Mouse (Mus musculus) liver, postnatal 0 days (tissue): ENCODE results near the gene Tmem222. TPM values are rescaled to one million over a fixed set of nuclear protein-coding genes. Genes with fewer than 3 reads are reported as not detected.

Source experiments
- ATAC-seq: fragments of 200-750 bp; cut with Nextera tagmentation; 2 replicates; pipeline ENCODE4 v1.8.0; 2017; ENCODE audit warnings: mild to moderate bottlenecking, moderate library complexity
- DNase-seq: peaks from one replicate; pipeline ENCODE4 v3.0.0-alpha.2; 2016
- H3K27ac ChIP-seq: fragments of 300-500 bp; sonication (generic); 2 replicates; pipeline ENCODE4 v1.5.1; 2014; ENCODE audit warnings: antibody characterized with exemption, moderate library complexity, mild to moderate bottlenecking, low read depth
- H3K27me3 ChIP-seq: fragments of 300-500 bp; sonication (generic); 2 replicates; pipeline ENCODE4 v1.6.1; 2014; ENCODE audit warnings: low read length, control low read depth, mixed read lengths; ENCODE audit not compliant: insufficient read depth
- H3K36me3 ChIP-seq: fragments of 300-500 bp; sonication (generic); replicated peaks from 2 replicates; pipeline ENCODE4 v1.6.1; 2014; ENCODE audit warnings: mild to moderate bottlenecking, control low read depth, low read length, moderate library complexity, mixed read lengths; ENCODE audit not compliant: insufficient read depth
- H3K4me1 ChIP-seq: fragments of 300-500 bp; sonication (generic); 2 replicates; pipeline ENCODE4 v1.6.1; 2014; ENCODE audit warnings: antibody characterized with exemption, mild to moderate bottlenecking, control low read depth; ENCODE audit not compliant: insufficient read depth
- H3K4me2 ChIP-seq: fragments of 300-500 bp; sonication (generic); 2 replicates; pipeline ENCODE4 v1.6.1; 2014; ENCODE audit warnings: low read depth, mild to moderate bottlenecking, low read length, moderate library complexity, mixed read lengths
- H3K4me3 ChIP-seq: fragments of 300-500 bp; sonication (generic); 2 replicates; pipeline ENCODE4 v1.5.1; 2014; ENCODE audit warnings: low read depth, low read length
- H3K9ac ChIP-seq: fragments of 300-500 bp; sonication (generic); replicated peaks from 2 replicates; pipeline ENCODE4 v1.6.1; 2014; ENCODE audit warnings: mild to moderate bottlenecking, moderate library complexity
- H3K9me3 ChIP-seq: fragments of 300-500 bp; sonication (generic); 2 replicates; pipeline ENCODE4 v1.6.1; 2016; ENCODE audit warnings: mild to moderate bottlenecking, control low read depth, low read length, mixed read lengths
- CTCF ChIP-seq: sonication (generic); IDR thresholded peaks from 2 replicates; pipeline ENCODE4 v1.5.1; 2016; ENCODE audit warnings: antibody characterized with exemption, low read depth
- EP300 ChIP-seq: IDR thresholded peaks from 2 replicates; pipeline ENCODE4 v1.6.1; 2016; ENCODE audit warnings: antibody characterized with exemption, low read depth, mild to moderate bottlenecking
- WGBS: fragments of 180-500 bp; shearing (Covaris S2); extraction: QIAGEN DNeasy Blood & Tissue Kit; methylation state at CpG from one replicate; pipeline ENCODE4 v1.1.7; 2014; ENCODE audit not compliant: insufficient replicate concordance; 5-methylcytosine and 5-hydroxymethylcytosine counted together
- polyA plus RNA-seq: library from polyadenylated mRNA; unstranded; fragments of >200 nt; fragmentation: Nextera tagmentation; extraction: Ambion mirVana; gene quantifications from 2 replicates; pipeline ENCODE4 v1.2.1, GENCODE M21; 2015

Tmem222 gene
- polyA plus RNA-seq, 1 experiment from 2014 or later: 30.8 TPM

- Histone ChIP-seq H3K9me3 (no peaks in the 10 kb centered on the region), H3K4me3 (no peak overlapping the region), H3K27ac (no peak overlapping the region), H3K36me3 (peaks cover 13% of the 10 kb centered on the region), H3K4me2 (no peak overlapping the region), H3K4me1 (no peaks in the 10 kb centered on the region), H3K9ac (no peak overlapping the region), H3K27me3 (no peaks in the 10 kb centered on the region)
- no peak for TF ChIP-seq EP300
- TF ChIP-seq CTCF: no peak
- WGBS: 73% methylated on average over 7 of the region's 7 CpGs
- DNase-seq (no peak), ATAC-seq (peak; percentile 55; the same call in 1 of the 2 replicates)
These were observed 28.2 kb upstream of the Tmem222 start for GRCm38 (mm10) chr4:133305825-133306224.

DNA sequence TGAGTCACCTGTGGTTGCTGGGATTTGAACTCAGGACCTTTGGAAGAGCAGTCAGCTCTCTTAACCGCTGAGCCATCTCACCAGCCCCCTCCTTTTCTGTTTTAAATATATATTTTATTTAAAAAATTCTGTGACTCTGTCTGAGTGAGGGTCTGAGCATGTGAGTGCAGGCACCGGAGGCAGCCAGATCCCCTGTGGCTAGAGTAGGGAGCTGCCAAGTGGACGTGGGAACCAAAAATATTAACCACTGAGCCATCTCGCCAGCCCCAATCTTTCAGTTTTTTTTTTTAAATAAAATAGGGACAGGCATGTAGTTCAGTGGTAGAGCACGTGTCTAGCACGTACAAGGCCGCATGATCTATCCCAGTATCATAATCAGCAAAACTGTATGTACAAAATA lies 27.2 kb upstream of the Tmem222 start:
- no peak for TF ChIP-seq CTCF
- TF ChIP-seq EP300: no peak
- H3K27me3 ChIP-seq: no peaks in the 10 kb centered on the region
- H3K4me1 ChIP-seq: no peaks in the 10 kb centered on the region
- DNase-seq: no peak
- 89% methylated on average over 7 of the region's 7 CpGs for WGBS
- no peak overlapping the region for H3K9ac ChIP-seq
- H3K9me3 ChIP-seq: no peaks in the 10 kb centered on the region
- H3K27ac ChIP-seq: no peak overlapping the region
- no peak for ATAC-seq
- no peak overlapping the region for H3K4me3 ChIP-seq
- peaks cover 23% of the 10 kb centered on the region for H3K36me3 ChIP-seq
- no peak overlapping the region for H3K4me2 ChIP-seq

- WGBS: 74% methylated on average over 5 of the region's 5 CpGs
- H3K9ac ChIP-seq: no peak overlapping the region
- H3K9me3 ChIP-seq: no peaks in the 10 kb centered on the region
- DNase-seq (no peak), ATAC-seq (no peak)
- no peaks in the 10 kb centered on the region for H3K27me3 ChIP-seq
- H3K4me3 ChIP-seq: no peak overlapping the region
- peaks cover 35% of the 10 kb centered on the region for H3K36me3 ChIP-seq
- TF ChIP-seq CTCF (no peak), EP300 (no peak)
- no peak overlapping the region for H3K4me2 ChIP-seq
- no peak overlapping the region for H3K27ac ChIP-seq
- H3K4me1 ChIP-seq: no peaks in the 10 kb centered on the region
These were observed 25.1 kb upstream of the Tmem222 start for GRCm38 (mm10) chr4:133302668-133303067.

DNA sequence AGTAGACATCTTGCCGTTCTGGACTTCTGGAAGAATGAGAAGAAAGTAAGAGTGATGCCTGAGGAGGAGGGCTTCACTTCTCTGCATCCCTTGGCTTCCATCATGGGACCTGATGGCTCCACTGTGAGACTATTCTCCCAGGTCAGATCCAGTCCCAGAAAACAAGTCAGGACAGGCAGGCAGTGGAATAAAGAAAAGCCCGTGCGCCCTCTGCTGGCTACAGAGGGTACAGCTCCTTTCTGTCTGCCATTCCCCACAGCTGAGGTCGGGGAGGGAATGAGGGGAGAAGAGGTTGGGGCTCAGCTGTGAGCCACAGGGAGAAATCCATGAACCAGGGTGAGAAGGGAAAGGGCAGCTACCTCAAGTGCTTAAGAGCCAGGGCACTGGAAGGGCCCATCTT lies 24.2 kb upstream of the Tmem222 start:
- 25% methylated on average over 4 of the region's 4 CpGs for WGBS
- Histone ChIP-seq H3K36me3 (peaks cover 41% of the 10 kb centered on the region), H3K4me1 (no peaks in the 10 kb centered on the region)

DNA sequence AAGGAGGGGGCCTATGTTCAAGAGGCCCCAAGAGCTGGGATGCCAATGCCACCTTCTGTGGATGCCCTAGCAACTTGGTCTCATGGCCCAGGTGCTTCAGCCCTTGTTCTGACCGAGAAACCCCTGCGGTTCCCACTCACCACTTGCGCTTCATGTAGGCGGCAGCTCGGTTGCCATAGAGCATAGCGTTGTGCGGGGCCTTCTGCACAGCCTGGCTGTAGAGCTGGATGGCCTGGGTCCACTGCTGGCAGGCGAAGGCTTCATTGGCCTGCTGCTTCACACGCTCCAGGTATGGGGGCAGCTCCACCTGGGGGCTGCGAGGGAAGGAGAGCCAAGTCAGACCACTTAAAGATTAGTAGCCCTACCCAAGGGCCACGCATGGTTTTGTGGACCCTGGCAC lies 22.8 kb upstream of the Tmem222 start:
- H3K4me1 ChIP-seq: no peaks in the 10 kb centered on the region
- no peak overlapping the region for H3K4me3 ChIP-seq
- H3K27me3 ChIP-seq: no peaks in the 10 kb centered on the region
- WGBS: 89% methylated on average over 11 of the region's 11 CpGs
- DNase-seq (no peak), ATAC-seq (no peak)
- no peaks in the 10 kb centered on the region for H3K9me3 ChIP-seq
- TF ChIP-seq CTCF (no peak), EP300 (no peak)
- H3K4me2 ChIP-seq: no peak overlapping the region
- peaks cover 51% of the 10 kb centered on the region for H3K36me3 ChIP-seq
- no peak overlapping the region for H3K9ac ChIP-seq
- no peak overlapping the region for H3K27ac ChIP-seq

More for the DNA sequence above, 24.2 kb upstream of the Tmem222 start:
- Histone ChIP-seq H3K27ac (no peak overlapping the region), H3K4me2 (no peak overlapping the region), H3K9me3 (no peaks in the 10 kb centered on the region), H3K4me3 (no peak overlapping the region), H3K9ac (no peak overlapping the region), H3K27me3 (no peaks in the 10 kb centered on the region)
- ATAC-seq (peak; percentile 30; the same call in 1 of the 2 replicates), DNase-seq (peak; percentile 80)
- TF ChIP-seq CTCF (peak; percentile 93), EP300 (no peak)

DNA sequence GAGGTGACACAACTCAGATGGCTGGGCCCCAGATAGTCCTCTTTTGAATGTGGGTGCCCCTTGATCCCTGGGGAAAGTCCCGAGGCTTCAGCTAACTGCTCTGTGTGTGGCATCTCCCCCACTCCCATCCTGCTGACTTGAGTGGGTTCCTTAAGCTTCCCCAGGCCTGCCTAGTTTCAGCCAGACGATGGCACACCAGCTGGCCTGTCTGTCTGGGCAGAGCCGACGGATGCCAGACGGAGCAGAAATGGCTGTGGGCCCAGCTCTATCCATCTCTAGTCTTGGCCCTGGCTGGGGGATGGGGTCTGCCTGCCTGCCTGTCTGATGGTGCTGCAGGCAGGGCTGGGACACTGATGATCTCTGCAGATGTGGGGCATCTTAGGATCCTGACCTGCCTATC lies 22.1 kb upstream of the Tmem222 start:
- no peaks in the 10 kb centered on the region for H3K9me3 ChIP-seq
- no peak overlapping the region for H3K9ac ChIP-seq
- no peaks in the 10 kb centered on the region for H3K4me1 ChIP-seq
- H3K27ac ChIP-seq: no peak overlapping the region
- WGBS: 86% methylated on average over 5 of the region's 5 CpGs
- DNase-seq: no peak
- no peaks in the 10 kb centered on the region for H3K27me3 ChIP-seq
- H3K36me3 ChIP-seq: peaks cover 57% of the 10 kb centered on the region
- ATAC-seq: no peak
- H3K4me3 ChIP-seq: no peak overlapping the region
- no peak overlapping the region for H3K4me2 ChIP-seq
- TF ChIP-seq EP300 (no peak), CTCF (no peak)
